Mouse (Mus musculus): ENCODE measurements around the gene Vps54.

DNA sequence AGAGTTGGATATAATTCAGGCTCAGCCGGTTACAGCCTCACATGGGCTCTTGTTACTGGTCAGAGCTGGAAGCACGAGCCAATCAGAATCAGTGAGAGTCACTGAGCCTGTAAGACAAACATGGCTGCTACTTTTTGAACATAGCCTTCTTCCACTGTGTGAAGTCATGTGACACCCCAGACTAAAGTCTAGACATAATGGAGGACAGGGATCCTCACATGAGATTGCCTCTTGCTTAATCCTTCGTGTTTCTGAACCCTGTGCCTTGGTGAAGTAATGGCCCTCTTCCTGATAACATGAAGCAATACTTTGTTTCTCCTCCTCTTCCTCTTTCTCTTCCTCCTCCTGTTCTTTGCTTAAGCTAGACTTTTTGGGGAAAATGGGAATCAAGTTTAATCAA, 15.5 kb upstream of the Vps54 start:
- TF ChIP-seq CTCF (IDR thresholded peaks at IDR 0.05) (no peak), EP300 (IDR thresholded peaks at IDR 0.05) (peak; percentile 35; the same call in 1 of the 2 replicates)

All from lung, postnatal 0 days (tissue).